Mouse (Mus musculus): ENCODE results near the gene 2010111I01Rik.
"Not testable (repeated sequence)": the region's sequence is repeated elsewhere in the genome, so short reads cannot be mapped to it uniquely, and the experiment has no call there.

2010111I01Rik gene

GRCm38 (mm10) chr13:63082555-63083136 is 118.0 kb downstream of the 2010111I01Rik start:
- no peak for DNase-seq

GRCm38 (mm10) chr13:63083139-63083538 is 118.4 kb downstream of the 2010111I01Rik start:
- DNase-seq, result not testable (repeated sequence)

GRCm38 (mm10) chr13:63083663-63084062 is 119.0 kb downstream of the 2010111I01Rik start:
- DNase-seq, result no peak

GRCm38 (mm10) chr13:63087865-63088683 is 123.4 kb downstream of the 2010111I01Rik start:
- no peak for DNase-seq

- DNase-seq, result no peak
Observed at GRCm38 (mm10) chr13:63089513-63089912, 124.8 kb downstream of the 2010111I01Rik start.

GRCm38 (mm10) chr13:63091246-63091645 is 126.6 kb downstream of the 2010111I01Rik start:
- no peak for DNase-seq

GRCm38 (mm10) chr13:63092299-63092698 is 127.6 kb downstream of the 2010111I01Rik start:
- no peak for DNase-seq

GRCm38 (mm10) chr13:63092874-63093273 is 128.2 kb downstream of the 2010111I01Rik start:
- no peak for DNase-seq

GRCm38 (mm10) chr13:63093636-63094035 is 128.9 kb downstream of the 2010111I01Rik start:
- no peak for DNase-seq

- DNase-seq, result no peak
Observed at GRCm38 (mm10) chr13:63094317-63095131, 129.8 kb downstream of the 2010111I01Rik start.

- DNase-seq, result no peak
Observed at GRCm38 (mm10) chr13:63096764-63097163, 132.1 kb downstream of the 2010111I01Rik start.

GRCm38 (mm10) chr13:63097440-63097930 is 132.8 kb downstream of the 2010111I01Rik start:
- DNase-seq, result no peak

- no peak for DNase-seq
Observed at GRCm38 (mm10) chr13:63101761-63102160, 137.1 kb downstream of the 2010111I01Rik start.

GRCm38 (mm10) chr13:63102848-63103585 is 138.3 kb downstream of the 2010111I01Rik start:
- DNase-seq, result no peak

- DNase-seq, result no peak
Observed at GRCm38 (mm10) chr13:63106574-63106973, 141.9 kb downstream of the 2010111I01Rik start.

GRCm38 (mm10) chr13:63108601-63109000 is 143.9 kb downstream of the 2010111I01Rik start:
- DNase-seq, result no peak

GRCm38 (mm10) chr13:63111297-63112042 is 146.8 kb downstream of the 2010111I01Rik start:
- no peak for DNase-seq

- no peak for DNase-seq
Observed at GRCm38 (mm10) chr13:63112043-63112597, 147.4 kb downstream of the 2010111I01Rik start.

- no peak for DNase-seq
Observed at GRCm38 (mm10) chr13:63112598-63113372, 148.1 kb downstream of the 2010111I01Rik start.

- no peak for DNase-seq
Observed at GRCm38 (mm10) chr13:63113881-63114301, 149.2 kb downstream of the 2010111I01Rik start.
